Mouse (Mus musculus) bone marrow, adult 2 months (tissue): ENCODE data around the gene Gfral. TPM values are rescaled to one million over a fixed set of nuclear protein-coding genes. Genes with fewer than 3 reads are reported as not detected.

Source experiments
- H3K27ac ChIP-seq: fragments of 200-500 bp; 2 replicates; pipeline ENCODE4 v1.5.1; 2012; ENCODE audit warnings: low read depth, mild to moderate bottlenecking, control low read depth, inconsistent platforms, low read length; ENCODE audit not compliant: control insufficient read depth, poor library complexity, insufficient read depth
- H3K4me1 ChIP-seq: fragments of 200-500 bp; 2 replicates; pipeline ENCODE4 v1.6.1; 2011; ENCODE audit warnings: low read length; ENCODE audit not compliant: control insufficient read depth, insufficient read depth
- H3K4me3 ChIP-seq: fragments of 200-500 bp; replicated peaks from 2 replicates; pipeline ENCODE3; 2011; ENCODE audit warnings: mild to moderate bottlenecking, low read depth, low read length, control low read depth; ENCODE audit not compliant: control insufficient read depth
- CTCF ChIP-seq: fragments of 200-500 bp; IDR thresholded peaks from 2 replicates; pipeline ENCODE4 v1.5.1; 2011; ENCODE audit warnings: low read length, control low read depth; ENCODE audit not compliant: control insufficient read depth, insufficient read depth
- POLR2A ChIP-seq: fragments of 200-500 bp; IDR thresholded peaks from 2 replicates; pipeline ENCODE4 v1.6.1; 2011; ENCODE audit warnings: low read depth, mild to moderate bottlenecking, control low read depth, low read length, borderline replicate concordance; ENCODE audit not compliant: control insufficient read depth
- WGBS: fragments of 180-500 bp; shearing (Covaris S2); methylation state at CpG from one replicate; pipeline ENCODE4 v1.1.7; 2018; 5-methylcytosine and 5-hydroxymethylcytosine counted together
- polyA plus RNA-seq: library from polyadenylated mRNA; stranded (reverse); fragments of >200 nt; gene quantifications from 2 replicates; pipeline ENCODE4 v1.2.4, GENCODE M21; 2011; ENCODE audit warnings: low replicate concordance; ENCODE audit not compliant: missing spikeins, insufficient read depth, insufficient read length

Gfral gene
- polyA plus RNA-seq, 1 experiment = not detected

DNA sequence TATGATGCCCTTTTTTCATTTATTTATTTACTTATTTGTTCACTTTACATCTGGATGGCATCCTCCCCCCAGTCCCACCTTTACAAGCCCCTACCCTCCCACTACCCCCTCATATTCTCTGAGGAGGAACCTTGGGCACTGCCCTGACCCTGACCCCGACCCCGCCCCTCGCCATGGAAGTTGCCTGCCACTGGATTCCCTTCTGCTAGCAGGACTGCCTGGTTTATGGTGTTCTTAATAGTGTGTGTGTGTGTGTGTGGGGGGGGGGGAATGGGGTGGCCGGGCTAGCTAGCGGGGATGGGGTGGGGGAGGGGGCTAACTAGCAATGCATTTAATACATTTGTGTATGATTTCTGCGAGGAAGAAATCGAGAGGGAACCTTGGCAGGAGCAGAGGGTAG is 21.4 kb upstream of the Gfral start:
- no peaks in the 10 kb centered on the region for H3K4me1 ChIP-seq
- WGBS = 72% methylated on average over 7 of the region's 7 CpGs
- H3K4me3 ChIP-seq = no peak overlapping the region
- H3K27ac ChIP-seq = no peak overlapping the region
- TF ChIP-seq CTCF = no peak
- TF ChIP-seq POLR2A = no peak

DNA sequence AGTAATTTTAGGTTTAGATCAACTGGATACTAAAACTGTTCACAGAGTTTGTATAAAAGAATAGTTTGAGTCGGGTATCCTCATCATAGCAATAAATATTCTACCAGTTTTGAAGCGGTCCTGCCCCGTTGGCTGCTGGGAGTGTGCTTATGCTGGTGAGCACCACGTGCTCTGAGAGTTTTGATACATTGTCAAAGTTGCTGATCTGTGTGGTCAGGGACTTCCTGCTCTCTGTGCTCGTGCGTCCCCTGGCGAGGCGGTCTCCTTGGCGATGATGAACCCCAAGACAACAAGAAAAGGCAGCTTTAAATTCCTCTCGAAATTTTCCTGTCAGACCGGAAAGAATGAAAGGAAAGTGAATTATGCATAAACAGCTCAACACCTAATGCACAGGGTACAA is 16.9 kb upstream of the Gfral start:
- H3K4me1 ChIP-seq = no peaks in the 10 kb centered on the region
- H3K4me3 ChIP-seq = no peak overlapping the region
- WGBS = 3% methylated on average over 11 of the region's 11 CpGs
- H3K27ac ChIP-seq = no peak overlapping the region
- no peak for TF ChIP-seq CTCF
- TF ChIP-seq POLR2A = no peak

DNA sequence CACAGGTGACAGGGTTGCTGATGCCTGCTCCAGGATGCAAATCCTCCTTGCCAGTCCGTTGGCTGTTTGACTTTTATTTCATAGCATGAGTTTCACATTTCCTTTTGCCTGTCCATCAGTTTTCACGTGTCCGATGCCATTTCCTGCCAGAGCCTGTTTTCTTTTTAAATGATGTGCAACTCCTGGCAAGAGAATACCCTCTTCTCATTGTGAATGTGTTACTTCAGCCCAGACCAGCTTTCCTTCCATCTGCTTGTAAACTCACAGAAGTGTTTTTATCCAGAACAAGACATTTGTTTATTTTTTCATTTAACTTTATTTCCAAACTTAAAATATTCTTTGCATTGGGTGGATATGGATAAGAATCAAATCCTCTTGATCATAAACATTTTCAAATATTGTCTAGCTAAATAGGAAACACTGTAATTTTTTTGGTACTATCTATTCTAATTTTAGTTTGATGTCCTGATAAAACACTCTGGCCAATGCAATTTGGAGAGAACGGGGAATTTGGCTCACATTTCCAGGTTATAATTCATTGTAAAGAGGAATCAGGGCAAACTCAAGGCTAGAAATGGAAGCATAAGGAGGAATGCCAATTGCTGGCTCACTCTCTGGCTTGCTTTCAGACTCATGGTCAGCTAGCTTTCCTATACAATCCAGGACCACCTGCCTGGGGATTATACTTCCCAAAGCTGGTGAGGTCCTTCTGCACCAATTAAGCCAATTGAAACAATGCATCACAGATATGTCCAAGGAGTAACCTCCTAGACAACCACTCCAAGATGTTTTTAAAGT is 3.9 kb upstream of the Gfral start:
- no peak overlapping the region for H3K27ac ChIP-seq
- H3K4me3 ChIP-seq = no peak overlapping the region
- H3K4me1 ChIP-seq = no peaks in the 10 kb centered on the region
- TF ChIP-seq POLR2A (no peak), CTCF (no peak)
- WGBS = 72% methylated on average over 4 of the region's 4 CpGs

DNA sequence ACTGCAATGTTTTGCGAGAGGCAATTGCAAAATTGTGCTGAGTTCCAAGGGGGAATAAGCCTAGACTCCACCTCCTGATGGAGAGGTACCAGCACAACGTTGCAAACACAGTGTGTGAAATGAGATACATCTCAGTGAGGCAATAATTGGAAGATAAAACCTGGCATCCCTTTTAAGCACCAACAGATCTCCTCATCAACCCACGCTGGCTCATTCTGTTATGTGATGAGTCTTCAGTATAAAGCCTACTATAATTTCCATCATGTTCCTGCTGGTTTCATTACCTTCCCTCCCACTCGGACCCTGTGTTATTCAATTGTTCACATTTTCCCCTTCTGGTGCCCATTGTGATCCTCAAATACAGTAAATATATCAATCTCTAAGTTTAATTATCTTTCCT is 1.2 kb upstream of the Gfral start:
- H3K4me3 ChIP-seq = no peak overlapping the region
- TF ChIP-seq CTCF (no peak), POLR2A (no peak)
- no peaks in the 10 kb centered on the region for H3K4me1 ChIP-seq
- 65% methylated on average over 4 of the region's 4 CpGs for WGBS
- H3K27ac ChIP-seq = no peak overlapping the region

DNA sequence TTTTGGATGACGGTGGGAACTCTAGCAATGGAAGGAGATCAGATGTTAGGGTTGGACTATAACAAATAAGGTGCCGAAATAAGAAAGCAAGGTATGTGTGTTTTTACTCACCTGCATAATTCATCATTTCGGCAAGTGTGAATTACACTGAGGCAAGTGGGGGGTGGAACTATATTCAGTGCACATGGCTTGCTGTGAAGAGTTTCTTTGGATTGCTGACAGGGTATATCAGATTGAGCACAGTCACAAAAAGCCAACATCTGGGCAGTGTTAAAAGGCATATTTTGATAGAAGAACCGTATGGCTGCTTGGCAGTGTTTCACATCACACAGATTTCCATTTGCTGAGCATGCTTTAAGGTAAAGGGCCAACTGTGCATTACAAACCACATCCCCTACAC is 16.5 kb downstream of the Gfral start:
- Histone ChIP-seq H3K27ac (no peak overlapping the region), H3K4me3 (no peak overlapping the region), H3K4me1 (no peaks in the 10 kb centered on the region)
- TF ChIP-seq CTCF (no peak), POLR2A (no peak)
- WGBS = 75% methylated on average over 4 of the region's 4 CpGs

DNA sequence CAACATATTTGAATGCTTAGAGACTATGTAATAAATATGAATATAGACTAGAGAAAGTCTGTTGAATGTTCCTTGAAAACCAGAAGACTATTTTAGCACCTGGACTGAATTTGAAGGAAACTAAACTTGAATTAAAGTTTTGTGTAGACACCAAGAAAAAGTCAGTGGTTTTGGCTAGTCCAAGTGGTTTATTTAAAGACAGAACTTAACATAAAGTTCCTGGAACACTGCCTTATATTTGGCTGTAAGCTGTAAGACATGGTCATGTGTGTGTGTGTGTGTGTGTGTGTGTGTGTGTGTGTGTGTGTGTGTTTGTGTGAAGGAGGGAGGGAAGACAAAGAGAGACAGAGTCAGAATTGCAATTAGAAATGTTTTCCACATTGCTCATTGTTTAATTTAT is 34.2 kb downstream of the Gfral start:
- TF ChIP-seq CTCF (no peak), POLR2A (no peak)
- no peaks in the 10 kb centered on the region for H3K4me1 ChIP-seq
- no peak overlapping the region for H3K4me3 ChIP-seq
- H3K27ac ChIP-seq = no peak overlapping the region

DNA sequence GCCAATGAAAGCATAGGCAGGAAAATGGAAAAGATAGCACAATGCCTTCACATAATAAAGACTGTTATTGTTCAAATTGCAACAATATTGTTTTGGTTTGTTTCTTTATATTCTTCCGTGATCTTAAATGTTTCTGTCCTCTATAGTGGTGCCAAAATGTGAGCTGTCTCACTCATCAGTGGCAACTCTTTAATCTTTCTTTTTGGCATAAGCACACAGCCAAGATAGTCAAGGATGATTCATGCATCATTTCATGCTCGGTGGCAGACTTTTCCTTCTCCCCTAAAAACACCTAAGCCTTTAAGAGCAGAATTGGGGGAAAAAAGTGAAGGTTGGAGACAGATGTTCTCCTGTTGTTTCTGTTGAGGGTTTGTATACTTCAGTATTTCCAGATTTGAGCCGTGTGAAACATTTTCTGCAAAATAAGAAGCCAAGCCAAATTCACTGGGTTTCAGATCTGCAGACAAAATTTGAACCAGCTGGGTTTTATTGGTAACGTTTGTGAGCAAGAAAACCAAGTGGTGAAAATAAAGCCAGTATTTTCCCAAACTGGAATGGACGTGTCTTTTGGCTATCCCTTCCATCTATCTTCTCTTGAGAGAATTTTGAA is 40.7 kb downstream of the Gfral start:
- Histone ChIP-seq H3K4me3 (no peak overlapping the region), H3K27ac (no peak overlapping the region), H3K4me1 (no peaks in the 10 kb centered on the region)
- WGBS = 74% methylated on average over 5 of the region's 5 CpGs
- TF ChIP-seq CTCF = no peak
- no peak for TF ChIP-seq POLR2A

DNA sequence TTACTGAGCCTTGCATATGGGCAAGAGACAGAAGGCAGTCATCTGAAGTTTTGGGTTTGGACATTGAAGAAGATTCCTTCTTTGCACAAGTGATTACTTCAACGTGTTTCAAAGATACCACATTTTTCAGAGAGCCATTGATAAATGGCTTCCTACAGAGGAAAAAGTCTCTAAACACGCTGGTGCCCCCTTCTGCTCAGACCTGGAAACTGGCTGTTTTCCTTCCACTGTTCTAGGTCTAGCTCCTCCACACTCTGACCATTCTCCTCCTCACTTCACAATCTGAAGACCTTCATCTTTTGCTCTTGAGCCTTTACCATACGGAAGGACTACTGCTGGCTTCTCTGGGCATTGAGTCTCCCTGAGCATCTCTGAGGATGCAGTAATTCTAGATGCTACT is 45.1 kb downstream of the Gfral start:
- Histone ChIP-seq H3K4me3 (no peak overlapping the region), H3K4me1 (no peaks in the 10 kb centered on the region), H3K27ac (no peak overlapping the region)
- no peak for TF ChIP-seq POLR2A
- TF ChIP-seq CTCF = no peak
- WGBS = 41% methylated on average over 3 of the region's 3 CpGs

DNA sequence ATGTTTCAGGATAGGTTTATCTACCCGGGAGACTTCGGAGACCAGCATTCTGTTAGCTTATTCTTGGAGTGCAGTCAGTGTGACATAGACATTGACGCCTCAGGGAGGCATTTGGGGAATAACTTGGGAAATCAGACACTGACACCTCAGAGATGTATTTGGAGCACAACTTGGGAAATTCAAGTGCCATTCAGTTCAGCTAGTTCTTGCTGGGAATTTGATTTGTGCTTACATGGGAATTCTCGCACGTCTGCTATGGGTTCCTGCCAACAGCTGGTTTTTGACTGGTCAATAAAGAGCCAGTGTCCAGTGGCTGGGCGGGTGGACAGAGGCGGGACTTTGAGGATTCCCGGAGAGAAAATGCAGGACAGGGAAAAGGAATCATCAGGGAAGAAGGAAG is 51.0 kb downstream of the Gfral start:
- Histone ChIP-seq H3K4me1 (no peaks in the 10 kb centered on the region), H3K27ac (no peak overlapping the region), H3K4me3 (no peak overlapping the region)
- WGBS = 65% methylated on average over 8 of the region's 8 CpGs
- TF ChIP-seq CTCF (no peak), POLR2A (no peak)
